Mouse (Mus musculus): ENCODE measurements around the gene Cacna1f.
A peak's percentile ranks its signal among the peaks of the same experiment; 100 is the strongest.

Gene Cacna1f

DNA sequence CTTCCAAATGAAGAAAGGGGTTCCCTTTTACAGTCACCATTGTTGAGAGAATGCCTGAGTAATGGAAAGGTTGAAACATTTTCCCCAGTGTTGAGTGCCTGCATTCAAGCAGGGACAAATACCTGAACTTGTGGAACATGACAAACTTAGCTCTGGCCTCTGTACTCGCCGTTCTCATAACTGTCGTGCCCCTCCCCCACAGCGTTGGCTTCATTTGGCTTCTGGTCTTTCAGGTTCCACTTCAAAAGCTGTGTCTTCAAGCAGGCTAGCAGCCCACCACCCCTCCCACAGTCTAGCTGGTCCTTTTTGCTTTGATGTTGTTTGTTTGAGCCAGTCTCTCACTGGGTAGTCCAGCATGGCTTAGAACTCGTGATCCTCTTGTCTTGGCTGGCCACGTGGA is 65.9 kb downstream of the Cacna1f start:
- no peak for ATAC-seq (ENCODE audit: insufficient number of reproducible peaks, low FRiP score, low TSS enrichment)

DNA sequence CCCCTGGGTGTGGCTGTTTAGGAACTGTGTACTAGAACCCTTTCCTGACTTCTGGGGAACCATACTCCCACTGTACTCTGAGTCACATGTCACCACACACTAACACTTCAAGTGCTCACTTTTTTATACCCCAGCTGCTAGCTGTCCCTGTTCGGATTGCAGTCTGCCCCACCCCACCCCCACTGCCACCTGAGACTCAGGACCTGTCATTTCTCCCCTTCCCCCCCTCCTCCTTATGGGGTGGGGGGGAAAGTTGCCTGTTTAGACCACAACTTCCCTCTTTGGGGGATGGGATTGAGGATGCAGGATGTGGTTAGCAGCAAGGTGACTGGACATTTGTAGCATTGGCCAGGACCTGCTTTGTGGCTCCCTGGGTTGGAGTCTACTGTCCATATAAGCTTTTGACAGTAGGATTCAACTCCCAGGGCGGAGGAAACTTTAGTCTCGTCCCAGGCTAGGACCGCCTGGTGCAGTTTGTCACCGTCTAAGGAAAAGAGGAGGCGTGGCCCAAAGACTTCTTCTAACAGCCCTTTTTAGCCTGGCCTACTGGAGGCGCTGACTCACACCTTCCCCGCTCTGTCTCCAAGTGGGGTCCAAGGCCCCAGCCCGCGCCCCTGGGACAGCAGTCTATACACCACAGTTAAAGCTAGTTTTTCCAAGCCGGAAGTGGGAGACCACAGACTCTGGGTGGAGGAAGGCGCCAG is 66.8 kb downstream of the Cacna1f start:
- no peak for ATAC-seq (ENCODE audit: insufficient number of reproducible peaks, low FRiP score, low TSS enrichment)

- no peak for ATAC-seq (ENCODE audit: insufficient number of reproducible peaks, low FRiP score, low TSS enrichment)
These were observed 67.6 kb downstream of the Cacna1f start for GRCm38 (mm10) chrX:7674284-7675000.

- no peak for ATAC-seq (ENCODE audit: insufficient number of reproducible peaks, low FRiP score, low TSS enrichment)
These were observed 68.1 kb downstream of the Cacna1f start for GRCm38 (mm10) chrX:7675001-7675380.

DNA sequence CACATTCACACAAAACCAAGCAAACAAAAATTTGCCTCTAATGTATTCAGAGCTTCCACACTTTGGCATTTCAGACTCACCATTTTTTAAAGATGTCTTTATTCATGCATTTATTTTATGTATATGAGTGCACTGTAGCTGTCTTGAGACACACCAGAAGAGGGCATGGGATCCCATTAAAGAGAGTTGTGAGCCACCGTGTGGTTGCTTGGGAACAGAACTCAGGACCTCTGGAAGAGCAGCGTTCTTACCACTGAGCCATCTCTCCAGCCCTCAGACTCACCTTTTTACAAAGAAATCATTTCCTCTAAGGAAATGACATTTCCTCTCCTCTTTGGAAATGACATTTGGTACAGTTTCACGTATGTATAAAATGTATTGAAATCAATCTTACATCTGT is 72.1 kb downstream of the Cacna1f start:
- ATAC-seq (ENCODE audit: insufficient number of reproducible peaks, low FRiP score, low TSS enrichment), result no peak

GRCm38 (mm10) chrX:7679405-7680056 is 72.6 kb downstream of the Cacna1f start:
- peak; percentile 93 for ATAC-seq (ENCODE audit: insufficient number of reproducible peaks, low FRiP score, low TSS enrichment)

DNA sequence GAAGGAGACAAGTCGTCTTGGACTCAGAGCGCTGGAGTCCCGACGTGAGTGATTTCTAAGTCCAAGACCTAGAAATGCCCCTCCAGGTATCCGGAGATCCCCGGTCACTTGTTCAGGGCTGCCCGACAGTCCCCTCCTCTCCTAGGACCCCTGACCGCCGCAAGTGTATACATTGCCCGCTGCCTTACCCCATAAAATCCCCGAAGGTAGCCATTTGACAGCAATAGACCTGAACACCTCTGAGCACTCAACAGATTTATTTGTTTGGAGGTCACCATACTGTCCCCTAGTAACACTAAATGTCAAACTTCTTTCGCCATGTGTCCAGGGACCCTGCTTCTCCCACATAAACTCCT is 73.2 kb downstream of the Cacna1f start:
- ATAC-seq (ENCODE audit: insufficient number of reproducible peaks, low FRiP score, low TSS enrichment), result peak; percentile 40; the same call in 1 of the 2 replicates

DNA sequence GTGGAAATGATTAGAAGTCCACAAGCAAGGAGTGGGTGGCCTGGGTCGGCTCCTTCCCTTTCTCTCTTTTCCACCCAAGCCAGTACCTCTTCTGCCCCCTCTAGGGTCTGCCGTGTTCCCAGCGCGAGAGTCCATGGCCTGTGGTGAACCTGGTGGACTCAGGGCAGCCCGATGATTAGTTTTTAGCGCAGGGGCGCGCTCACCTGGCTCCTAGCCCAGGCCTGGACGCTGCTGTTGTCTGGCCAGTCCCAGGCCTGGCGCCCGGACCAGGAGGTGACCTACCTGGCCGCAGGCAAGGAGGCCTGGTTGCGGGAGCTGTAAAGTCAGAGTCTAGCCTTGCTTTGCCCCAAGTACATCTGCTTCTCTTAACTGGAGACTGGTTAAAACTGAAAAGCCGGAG is 74.0 kb downstream of the Cacna1f start, which contains the start of gene Magix:
Gene Magix, minus strand, starts transcription at position 388 of the 400 bp plus-strand sequence.
- ATAC-seq (ENCODE audit: insufficient number of reproducible peaks, low FRiP score, low TSS enrichment), result 0 out of 2 replicates have a peak, but pooled peaks have one; percentile 56

Data from cerebellum, adult (tissue).